Mouse (Mus musculus) forebrain, embryonic 13.5 days (tissue): ENCODE results near the gene Cyp4a12a. TPM values are rescaled to one million over a fixed set of nuclear protein-coding genes. Genes with fewer than 3 reads are reported as not detected.
"Not testable (repeated sequence)": the region's sequence is repeated elsewhere in the genome, so short reads cannot be mapped to it uniquely, and the experiment has no call there.

ENCODE experiments used
- ATAC-seq: fragments of 200-750 bp; cut with Nextera tagmentation; 2 replicates; pipeline ENCODE4 v1.8.0; 2017
- H3K27ac ChIP-seq: fragments of 300-500 bp; sonication (generic); 2 replicates; pipeline ENCODE4 v1.5.1; 2015; ENCODE audit warnings: inconsistent platforms, mild to moderate bottlenecking, moderate library complexity
- H3K27me3 ChIP-seq: fragments of 300-500 bp; sonication (generic); 2 replicates; pipeline ENCODE4 v1.6.1; 2015; ENCODE audit warnings: mild to moderate bottlenecking, inconsistent platforms
- H3K36me3 ChIP-seq: fragments of 300-500 bp; sonication (generic); 2 replicates; pipeline ENCODE4 v1.6.1; 2015; ENCODE audit warnings: mild to moderate bottlenecking, inconsistent platforms; ENCODE audit not compliant: poor library complexity, severe bottlenecking
- H3K4me1 ChIP-seq: fragments of 300-500 bp; sonication (generic); 2 replicates; pipeline ENCODE4 v1.6.1; 2015; ENCODE audit warnings: inconsistent platforms
- H3K4me2 ChIP-seq: fragments of 300-500 bp; sonication (generic); 2 replicates; pipeline ENCODE4 v1.6.1; 2015; ENCODE audit warnings: inconsistent platforms, mild to moderate bottlenecking, moderate library complexity
- H3K4me3 ChIP-seq: fragments of 300-500 bp; sonication (generic); 2 replicates; pipeline ENCODE4 v1.5.1; 2015; ENCODE audit warnings: mild to moderate bottlenecking, inconsistent platforms
- H3K9ac ChIP-seq: fragments of 300-500 bp; sonication (generic); 2 replicates; pipeline ENCODE4 v1.6.1; 2015; ENCODE audit warnings: mild to moderate bottlenecking, inconsistent platforms
- H3K9me3 ChIP-seq: fragments of 300-500 bp; sonication (generic); replicated peaks from 2 replicates; pipeline ENCODE4 v1.6.1; 2016; ENCODE audit warnings: inconsistent platforms
- WGBS: fragments of 180-500 bp; shearing (Covaris S2); methylation state at CpG from one replicate; pipeline ENCODE4 v1.1.7; 2015; 5-methylcytosine and 5-hydroxymethylcytosine counted together
- polyA plus RNA-seq: library from polyadenylated mRNA; unstranded; fragments of >200 nt; fragmentation: Nextera tagmentation; extraction: Ambion mirVana; gene quantifications from 2 replicates; pipeline ENCODE4 v1.2.1, GENCODE M21; 2015

Cyp4a12a gene
- not detected in 2 replicates for polyA plus RNA-seq

DNA sequence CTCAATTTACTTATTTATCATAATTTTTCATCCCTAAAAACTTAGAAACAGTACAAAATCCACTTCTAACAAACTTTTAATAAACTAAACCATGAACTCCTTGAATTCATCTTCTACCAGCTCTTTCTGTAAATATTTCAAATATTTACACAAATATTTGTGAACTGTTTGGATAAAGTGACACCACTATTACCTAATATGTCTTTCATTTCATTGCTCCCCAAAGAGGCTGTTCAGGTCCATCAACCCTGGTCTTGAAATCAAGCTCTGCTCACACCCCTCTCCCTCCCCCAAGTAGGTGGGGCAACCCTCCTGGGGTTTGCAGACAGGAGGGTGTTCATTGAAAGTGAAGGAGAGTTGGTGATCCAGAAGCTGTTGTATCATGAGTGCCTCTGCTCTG is at the start of gene Cyp4a12a:
Cyp4a12a (plus strand) TSS at position 301 of the 400 bp plus-strand sequence.
- H3K9ac ChIP-seq, H3K4me3 ChIP-seq, H3K4me1 ChIP-seq, H3K27ac ChIP-seq, H3K27me3 ChIP-seq, H3K4me2 ChIP-seq, H3K36me3 ChIP-seq, H3K9me3 ChIP-seq, ATAC-seq: not testable (repeated sequence)

DNA sequence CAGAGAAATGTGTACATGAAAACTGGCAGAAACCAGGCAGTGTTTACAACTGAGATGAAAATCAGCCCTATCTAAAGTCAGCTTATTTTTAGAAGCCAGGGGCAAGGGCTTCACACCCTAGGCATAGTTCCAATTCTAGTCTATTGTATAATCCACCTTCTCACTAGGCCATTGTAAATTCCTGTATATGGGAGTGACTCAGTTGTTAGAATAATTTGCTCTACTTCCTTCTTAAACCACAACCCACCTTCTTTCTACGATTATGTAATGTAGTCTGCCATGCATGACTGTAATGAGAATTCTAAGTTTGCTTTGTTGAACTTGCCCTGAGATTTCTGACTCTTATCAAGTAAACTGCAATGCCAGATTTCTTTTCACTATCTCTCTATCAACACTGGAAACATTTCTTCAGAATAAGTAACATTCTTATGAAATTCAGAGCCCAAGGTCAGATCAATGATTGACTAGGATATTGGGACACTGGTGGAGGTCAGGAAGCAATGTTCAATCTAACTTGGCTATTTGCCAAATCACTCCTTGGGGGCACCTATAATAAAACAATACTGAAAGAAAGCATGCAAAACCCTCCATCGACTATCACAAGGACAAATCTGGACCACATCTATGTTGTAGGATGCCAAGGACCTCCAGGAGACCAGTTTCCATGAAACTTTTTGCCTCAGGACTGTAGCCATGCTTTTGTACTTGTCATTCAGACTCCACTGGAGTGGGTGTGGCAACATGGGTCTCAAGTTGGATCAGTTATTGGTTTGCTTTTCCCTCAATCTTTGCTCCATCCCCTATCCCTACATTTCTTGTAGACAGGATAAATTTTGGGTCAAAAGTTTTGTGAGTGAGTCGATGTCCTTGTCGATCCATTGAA is 33.9 kb upstream of the Cyp4a12a start:
- not testable (repeated sequence) for H3K27me3 ChIP-seq, H3K36me3 ChIP-seq, H3K4me2 ChIP-seq, H3K9ac ChIP-seq, H3K27ac ChIP-seq, H3K4me1 ChIP-seq, ATAC-seq, H3K9me3 ChIP-seq, H3K4me3 ChIP-seq
- 85% methylated on average over 3 of the region's 4 CpGs for WGBS

DNA sequence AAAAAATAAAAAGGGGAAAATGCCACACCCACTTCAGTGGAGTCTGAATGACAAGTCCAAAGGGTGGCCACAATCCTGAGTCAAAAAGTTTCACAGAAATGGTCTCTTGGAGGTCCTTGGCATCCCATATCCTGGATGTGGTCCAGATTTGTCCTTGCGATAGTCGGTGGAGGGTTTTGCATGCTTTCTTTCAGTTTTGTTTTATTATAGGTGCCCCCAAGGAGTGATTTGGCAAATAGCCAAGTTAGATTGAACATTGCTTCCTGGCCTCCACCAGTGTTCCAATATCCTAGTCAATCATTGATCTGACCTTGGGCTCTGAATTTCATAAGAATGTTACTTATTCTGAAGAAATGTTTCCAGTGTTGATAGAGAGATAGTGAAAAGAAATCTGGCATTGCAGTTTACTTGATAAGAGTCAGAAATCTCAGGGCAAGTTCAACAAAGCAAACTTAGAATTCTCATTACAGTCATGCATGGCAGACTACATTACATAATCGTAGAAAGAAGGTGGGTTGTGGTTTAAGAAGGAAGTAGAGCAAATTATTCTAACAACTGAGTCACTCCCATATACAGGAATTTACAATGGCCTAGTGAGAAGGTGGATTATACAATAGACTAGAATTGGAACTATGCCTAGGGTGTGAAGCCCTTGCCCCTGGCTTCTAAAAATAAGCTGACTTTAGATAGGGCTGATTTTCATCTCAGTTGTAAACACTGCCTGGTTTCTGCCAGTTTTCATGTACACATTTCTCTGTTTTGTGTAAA is 20.4 kb upstream of the Cyp4a12a start:
- not testable (repeated sequence) for H3K9ac ChIP-seq, H3K4me1 ChIP-seq, H3K27me3 ChIP-seq, H3K4me2 ChIP-seq, ATAC-seq, H3K27ac ChIP-seq, H3K9me3 ChIP-seq, H3K36me3 ChIP-seq, H3K4me3 ChIP-seq
- WGBS = 92% methylated on average over 2 of the region's 3 CpGs

- H3K36me3 ChIP-seq = no peaks in the 10 kb centered on the region
- peak overlapping the region; percentile 61 for H3K4me2 ChIP-seq
- no peak overlapping the region for H3K27ac ChIP-seq
- peak overlapping the region; percentile 38 for H3K4me3 ChIP-seq
- H3K27me3 ChIP-seq = no peaks in the 10 kb centered on the region
- H3K9ac ChIP-seq = peak overlapping the region; percentile 46; the same call in 1 of the 2 replicates
- H3K4me1 ChIP-seq = peaks cover 8% of the 10 kb centered on the region
- 0 out of 2 replicates have a peak, but pooled peaks have one; percentile 27 for ATAC-seq
- no peaks in the 10 kb centered on the region for H3K9me3 ChIP-seq
These were observed 18.5 kb upstream of the Cyp4a12a start for GRCm38 (mm10) chr4:115280342-115280741.

- not testable (repeated sequence) for H3K9me3 ChIP-seq, H3K27me3 ChIP-seq, H3K36me3 ChIP-seq, H3K27ac ChIP-seq, H3K4me1 ChIP-seq
- H3K4me2 ChIP-seq = peak overlapping the region; percentile 61
- peak; percentile 70; the same call in 1 of the 2 replicates for ATAC-seq
- H3K9ac ChIP-seq = peak overlapping the region; percentile 46; the same call in 1 of the 2 replicates
- WGBS = 8% methylated on average over 9 of the region's 10 CpGs
- peak overlapping the region; percentile 38 for H3K4me3 ChIP-seq
These were observed 18.1 kb upstream of the Cyp4a12a start for GRCm38 (mm10) chr4:115280779-115281178.

- not testable (repeated sequence) for H3K27me3 ChIP-seq, H3K27ac ChIP-seq, H3K9ac ChIP-seq, H3K9me3 ChIP-seq, H3K36me3 ChIP-seq, H3K4me1 ChIP-seq
- peak; percentile 85 for ATAC-seq
- Histone ChIP-seq H3K4me2 (peak overlapping the region; percentile 61), H3K4me3 (peak overlapping the region; percentile 38)
- 9% methylated on average over 20 of the region's 23 CpGs for WGBS
These were observed 17.5 kb upstream of the Cyp4a12a start for GRCm38 (mm10) chr4:115281231-115281767.

DNA sequence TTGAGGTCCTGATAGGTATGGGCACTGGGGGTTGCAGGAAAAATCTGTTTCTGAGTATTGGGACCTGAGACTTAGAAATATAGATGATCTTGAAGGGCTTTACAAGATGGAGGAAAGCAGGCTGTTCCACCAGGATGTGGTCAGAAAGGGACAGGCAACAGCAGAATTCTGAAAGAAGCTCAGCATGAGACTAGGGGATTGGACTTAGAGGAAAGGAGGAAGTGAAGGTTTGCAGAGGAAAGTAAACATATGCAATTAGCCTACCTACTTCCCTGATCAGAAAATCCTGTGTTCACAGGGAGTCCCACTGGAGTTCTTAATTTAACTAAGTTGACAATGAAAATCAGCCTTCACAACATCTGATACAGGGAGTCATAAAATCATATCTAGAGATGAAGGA is 26.9 kb downstream of the Cyp4a12a start:
- not testable (repeated sequence) for H3K4me1 ChIP-seq, H3K27me3 ChIP-seq, H3K4me3 ChIP-seq, H3K9me3 ChIP-seq, H3K36me3 ChIP-seq, H3K27ac ChIP-seq, H3K9ac ChIP-seq, ATAC-seq, H3K4me2 ChIP-seq

GRCm38 (mm10) chr4:115365624-115366023 is 66.8 kb downstream of the Cyp4a12a start:
- 92% methylated on average over 3 of the region's 3 CpGs for WGBS

DNA sequence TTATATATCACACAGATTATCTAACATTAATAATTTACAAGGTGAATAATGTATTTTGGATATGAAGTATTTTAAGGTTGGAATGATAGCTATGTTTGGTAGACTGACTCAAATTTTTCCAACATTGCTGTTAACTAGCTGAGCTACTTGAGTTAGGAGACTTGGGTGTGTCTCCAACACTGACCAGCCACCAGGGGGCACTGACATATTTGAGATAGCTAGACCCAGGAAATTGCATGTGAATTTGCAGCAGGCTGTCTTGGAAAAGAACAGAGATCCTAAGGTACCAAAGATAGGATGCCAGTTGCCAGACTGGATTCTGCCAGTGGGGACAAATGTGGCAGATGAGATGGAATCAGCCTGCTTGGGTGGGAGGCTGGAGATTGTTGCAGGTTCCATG is 69.2 kb downstream of the Cyp4a12a start:
- ATAC-seq, H3K9ac ChIP-seq, H3K4me2 ChIP-seq, H3K9me3 ChIP-seq, H3K4me1 ChIP-seq, H3K4me3 ChIP-seq, H3K27me3 ChIP-seq, H3K36me3 ChIP-seq, H3K27ac ChIP-seq: not testable (repeated sequence)

More at GRCm38 (mm10) chr4:115365624-115366023, 66.8 kb downstream of the Cyp4a12a start:
- not testable (repeated sequence) for H3K27me3 ChIP-seq, H3K4me1 ChIP-seq, H3K9ac ChIP-seq, H3K4me3 ChIP-seq, H3K36me3 ChIP-seq, H3K4me2 ChIP-seq, ATAC-seq, H3K9me3 ChIP-seq, H3K27ac ChIP-seq

Other genes starting within 250 kb of the Cyp4a12a start
- 0.81 and 0.88 TPM in 2 replicates for gene Tal1, start 242.6 kb upstream of the Cyp4a12a start, polyA plus RNA-seq
- 3.7 and 4.4 TPM in 2 replicates for gene Pdzk1ip1, start 210.3 kb upstream of the Cyp4a12a start, polyA plus RNA-seq
- 1.4 and 2.1 TPM in 2 replicates for gene Cyp4x1, start 164.8 kb upstream of the Cyp4a12a start, polyA plus RNA-seq
- gene Cyp4a29, start 57.0 kb upstream of the Cyp4a12a start, polyA plus RNA-seq = not detected in 2 replicates
- not detected in 2 replicates for gene Cyp4a12b, start 112.6 kb downstream of the Cyp4a12a start, polyA plus RNA-seq
- not detected in 2 replicates for gene Cyp4a30b, start 153.6 kb downstream of the Cyp4a12a start, polyA plus RNA-seq
- gene Cyp4a14, start 197.1 kb downstream of the Cyp4a12a start, polyA plus RNA-seq = not detected in 2 replicates
- gene Cyp4a10, start 219.2 kb downstream of the Cyp4a12a start, polyA plus RNA-seq = not detected in 2 replicates